Mouse (Mus musculus) heart, embryonic 14.5 days (tissue): ENCODE measurements around the gene Zfp579. TPM values are rescaled to one million over a fixed set of nuclear protein-coding genes. Genes with fewer than 3 reads are reported as not detected.

Experiments
- ATAC-seq: fragments of 200-750 bp; cut with Nextera tagmentation; 2 replicates; pipeline ENCODE4 v1.8.0; 2017; ENCODE audit warnings: low read depth, moderate TSS enrichment; ENCODE audit not compliant: insufficient number of reproducible peaks, insufficient read depth, low FRiP score
- H3K27ac ChIP-seq, 2 experiments: fragments of 200-500 bp in 1 of 2; fragments of 300-500 bp in 1 of 2; sonication (generic) in 1 of 2; replicated peaks in 1 of 2; 2 replicates each; pipeline ENCODE4 v1.5.1; 2012 to 2014; ENCODE audit warnings: low read depth in 2 of 2, low read length in 2 of 2, control low read depth in 1 of 2, mild to moderate bottlenecking in 1 of 2, mixed read lengths in 1 of 2; ENCODE audit not compliant: control insufficient read depth in 1 of 2, insufficient read depth in 1 of 2
- H3K27me3 ChIP-seq: fragments of 300-500 bp; sonication (generic); 2 replicates; pipeline ENCODE4 v1.6.1; 2014; ENCODE audit warnings: mild to moderate bottlenecking, low read length, control low read depth; ENCODE audit not compliant: control insufficient read depth, insufficient read depth
- H3K36me3 ChIP-seq: fragments of 300-500 bp; sonication (generic); 2 replicates; pipeline ENCODE4 v1.6.1; 2014; ENCODE audit warnings: mild to moderate bottlenecking, control low read depth, low read length, mixed read lengths; ENCODE audit not compliant: control insufficient read depth, insufficient read depth
- H3K4me1 ChIP-seq, 2 experiments: fragments of 200-500 bp in 1 of 2; fragments of 300-500 bp in 1 of 2; sonication (generic) in 1 of 2; 2 replicates each; pipeline ENCODE4 v1.6.1; 2012 to 2014; ENCODE audit warnings: low read length in 2 of 2, control low read depth in 1 of 2, mixed read lengths in 1 of 2; ENCODE audit not compliant: control insufficient read depth in 2 of 2, insufficient read depth in 2 of 2
- H3K4me2 ChIP-seq: fragments of 300-500 bp; sonication (generic); 2 replicates; pipeline ENCODE4 v1.6.1; 2014; ENCODE audit warnings: mild to moderate bottlenecking, low read length
- H3K4me3 ChIP-seq, 2 experiments: fragments of 200-500 bp in 1 of 2; fragments of 300-500 bp in 1 of 2; sonication (generic) in 1 of 2; 2 replicates each; pipeline ENCODE4 v1.5.1; 2012 to 2014; ENCODE audit warnings: low read length in 2 of 2, mild to moderate bottlenecking in 2 of 2, control low read depth in 1 of 2, low read depth in 1 of 2, moderate library complexity in 1 of 2; ENCODE audit not compliant: control insufficient read depth in 1 of 2, insufficient read depth in 1 of 2
- H3K9ac ChIP-seq: fragments of 300-500 bp; sonication (generic); 2 replicates; pipeline ENCODE4 v1.6.1; 2014; ENCODE audit warnings: mild to moderate bottlenecking, low read length
- H3K9me3 ChIP-seq: fragments of 300-500 bp; sonication (generic); 2 replicates; pipeline ENCODE4 v1.6.1; 2016; ENCODE audit warnings: low read length, control low read depth; ENCODE audit not compliant: control insufficient read depth
- WGBS: fragments of 180-500 bp; shearing (Covaris S2); extraction: QIAGEN DNeasy Blood & Tissue Kit; methylation state at CpG from one replicate; pipeline ENCODE4 v1.1.7; 2014; 5-methylcytosine and 5-hydroxymethylcytosine counted together
- polyA plus RNA-seq: library from polyadenylated mRNA; unstranded; fragments of >200 nt; fragmentation: Nextera tagmentation; extraction: Ambion mirVana; gene quantifications from 2 replicates; pipeline ENCODE4 v1.2.1, GENCODE M21; 2014

The Zfp579 gene
- polyA plus RNA-seq, 1 experiment from 2014 or later = 33.5 TPM

DNA sequence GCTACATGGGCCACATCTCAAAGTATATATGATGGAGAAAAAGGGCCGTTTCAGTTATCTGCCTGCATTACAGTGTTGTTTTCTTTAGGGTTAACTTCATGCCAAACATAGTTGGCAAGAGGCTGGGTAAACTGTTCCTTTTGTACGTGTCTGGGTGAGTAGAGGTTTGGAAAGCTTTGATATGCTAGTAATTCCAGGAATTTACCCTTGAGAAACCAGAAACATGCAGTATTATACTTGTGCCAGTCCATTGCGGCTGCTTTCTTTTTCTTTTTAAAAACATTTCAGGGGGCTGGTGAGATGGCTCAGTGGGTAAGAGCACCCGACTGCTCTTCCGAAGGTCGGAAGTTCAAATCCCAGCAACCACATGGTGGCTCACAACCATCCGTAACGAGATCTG lies 976 bp upstream of the Zfp579 start:
- Histone ChIP-seq H3K4me1 (peaks cover 10 to 25% of the 10 kb centered on the region in 2 experiments; a peak in 3 of 4 replicates), H3K27me3 (peaks cover 23% of the 10 kb centered on the region), H3K36me3 (peaks cover 22% of the 10 kb centered on the region), H3K9ac (peak overlapping the region; percentile 92; the same call in 1 of the 2 replicates), H3K27ac (peak overlapping the region in 1 of 2 experiments; percentile 55; a peak in 1 of 4 replicates), H3K4me2 (peak overlapping the region; percentile 90), H3K9me3 (no peaks in the 10 kb centered on the region), H3K4me3 (peak overlapping the region in 1 of 2 experiments; percentile 79; a peak in 1 of 4 replicates)
- WGBS = 37% methylated on average over 7 of the region's 8 CpGs
- no peak for ATAC-seq

DNA sequence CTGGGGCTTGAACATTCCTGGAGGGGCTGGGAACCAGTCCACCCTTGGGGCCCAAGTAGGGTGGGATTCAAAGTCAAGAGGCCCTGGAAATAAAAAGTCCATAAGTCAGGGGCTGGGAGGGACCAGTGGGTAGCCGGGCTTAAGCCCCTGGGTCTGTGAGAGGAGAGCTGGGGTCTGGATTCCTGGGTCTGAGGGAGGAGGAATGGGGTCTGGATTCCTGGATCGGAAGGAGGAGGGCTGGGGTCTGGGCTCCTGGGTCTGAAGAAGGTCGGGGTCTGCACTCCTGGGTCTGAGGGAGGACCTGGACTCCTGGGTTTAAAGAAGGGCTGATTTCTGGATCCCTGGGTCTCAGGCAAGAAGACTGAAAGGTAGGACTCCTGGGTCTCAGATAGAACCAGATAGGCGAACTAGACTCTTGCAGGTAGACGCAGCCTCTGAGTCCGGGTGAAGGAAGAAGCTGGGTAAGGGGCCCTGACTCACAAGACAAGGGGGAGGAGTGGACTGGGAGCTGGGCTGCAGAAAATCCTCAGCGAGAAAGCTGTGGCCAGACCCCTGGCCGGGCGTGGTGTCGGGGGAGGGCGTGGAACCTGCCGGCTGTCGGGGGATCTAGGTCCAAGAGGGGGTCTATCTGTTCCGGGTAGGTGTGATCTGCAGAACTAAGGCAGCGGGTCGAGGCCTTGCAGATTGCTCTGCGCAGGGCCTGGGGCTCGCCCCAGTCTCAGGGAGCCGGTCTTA lies 523 bp downstream of the Zfp579 start:
- H3K9ac ChIP-seq = peak overlapping the region; percentile 92
- peaks cover 28% of the 10 kb centered on the region for H3K36me3 ChIP-seq
- H3K4me1 ChIP-seq = peaks cover 10 to 25% of the 10 kb centered on the region in 2 experiments; a peak in 3 of 4 replicates
- H3K27ac ChIP-seq = peak overlapping the region; percentile 42 to 55; a peak in 3 of 4 replicates
- ATAC-seq = peak; percentile 7; the same call in 1 of the 2 replicates
- peak overlapping the region; percentile 90 for H3K4me2 ChIP-seq
- peaks cover 23% of the 10 kb centered on the region for H3K27me3 ChIP-seq
- WGBS = 7% methylated on average over 19 of the region's 19 CpGs
- H3K4me3 ChIP-seq = peak overlapping the region; percentile 79 to 85
- no peaks in the 10 kb centered on the region for H3K9me3 ChIP-seq

DNA sequence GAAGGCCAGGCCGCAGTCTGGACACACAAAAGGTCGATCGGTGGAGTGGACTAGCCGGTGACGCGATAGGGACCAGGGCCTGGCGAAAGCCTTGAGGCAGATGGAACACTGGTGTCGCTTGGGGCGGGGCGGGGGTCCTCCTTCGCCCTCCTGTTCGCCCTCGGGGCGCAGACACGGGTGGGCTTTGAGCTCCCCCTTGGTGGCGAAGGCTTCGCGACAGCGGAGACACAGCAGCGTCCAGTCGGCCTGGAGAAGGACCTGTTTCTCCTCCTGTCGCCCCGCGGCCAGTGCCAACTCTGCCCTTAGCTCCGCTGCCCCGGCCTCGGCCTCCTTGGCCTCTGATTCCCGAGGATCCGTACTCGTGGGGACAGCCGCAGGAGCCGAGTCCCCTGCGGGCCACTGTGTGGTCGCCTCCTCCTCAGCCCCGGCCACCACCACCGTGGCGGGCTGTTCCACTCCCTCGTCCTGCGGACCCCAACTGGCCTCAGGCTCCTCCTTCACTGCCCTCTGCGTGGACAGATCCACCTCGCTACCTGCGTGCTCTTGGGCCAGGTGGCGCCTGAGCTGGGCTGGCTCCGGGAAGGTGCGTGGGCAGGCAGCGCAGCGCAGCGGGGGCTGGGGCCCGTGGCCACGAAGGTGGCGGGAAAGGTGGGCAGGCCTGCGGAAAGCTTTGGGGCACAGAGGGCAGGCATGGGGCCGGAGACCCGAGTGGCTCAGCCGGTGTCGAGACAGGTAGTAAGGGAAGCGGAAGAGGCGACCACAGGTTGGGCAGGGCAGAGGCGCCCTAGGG lies 1.8 kb downstream of the Zfp579 start:
- H3K9ac ChIP-seq = 0 out of 2 replicates have a peak overlapping the region, but pooled peaks have one; percentile 30
- H3K27me3 ChIP-seq = peaks cover 23% of the 10 kb centered on the region
- ATAC-seq = no peak
- H3K9me3 ChIP-seq = no peaks in the 10 kb centered on the region
- H3K36me3 ChIP-seq = peaks cover 28% of the 10 kb centered on the region
- 37% methylated on average over 54 of the region's 59 CpGs for WGBS
- peak overlapping the region; percentile 90 for H3K4me2 ChIP-seq
- no peak overlapping the region for H3K27ac ChIP-seq
- H3K4me3 ChIP-seq = peak overlapping the region; percentile 6 to 79; a peak in 1 of 4 replicates
- H3K4me1 ChIP-seq = peaks cover 10 to 25% of the 10 kb centered on the region in 2 experiments; a peak in 3 of 4 replicates

DNA sequence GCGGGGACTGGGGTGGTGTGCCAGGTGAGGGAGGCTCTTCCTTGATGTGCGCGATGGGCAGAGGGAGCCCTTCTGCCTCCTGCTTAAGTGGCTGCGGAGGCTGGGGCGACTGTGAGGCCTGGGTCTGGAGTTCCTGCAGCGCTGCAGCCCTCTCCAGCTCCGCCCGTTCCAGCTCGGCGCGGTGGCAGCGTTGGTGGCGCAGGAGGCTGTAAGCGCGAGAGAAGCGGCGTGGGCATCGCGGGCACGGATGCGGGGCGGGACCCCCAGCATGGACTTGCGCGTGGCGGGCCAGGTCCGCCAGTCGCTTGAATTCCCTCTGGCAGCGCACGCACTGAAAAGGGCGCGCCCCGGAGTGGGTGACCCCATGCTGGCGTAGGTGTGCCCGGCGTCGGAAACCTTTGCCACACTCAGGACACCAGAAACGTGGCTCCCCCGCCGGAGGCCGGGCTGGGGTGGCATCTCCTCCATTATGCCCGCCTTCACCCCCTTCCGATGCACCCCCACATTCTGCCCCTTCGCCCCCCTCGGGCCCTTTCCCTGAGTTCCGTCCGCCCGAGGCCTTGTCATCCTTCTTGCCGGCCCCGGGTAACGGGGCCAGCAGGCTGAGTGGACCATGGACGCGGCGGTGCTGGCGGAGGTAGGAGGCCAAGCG lies 2.5 kb downstream of the Zfp579 start:
- WGBS = 40% methylated on average over 47 of the region's 55 CpGs
- Histone ChIP-seq H3K4me2 (peak overlapping the region; percentile 90), H3K4me3 (peak overlapping the region; percentile 6 to 79; a peak in 1 of 4 replicates), H3K27ac (no peak overlapping the region), H3K36me3 (peaks cover 28% of the 10 kb centered on the region), H3K9ac (0 out of 2 replicates have a peak overlapping the region, but pooled peaks have one; percentile 30), H3K9me3 (no peaks in the 10 kb centered on the region), H3K27me3 (peaks cover 23% of the 10 kb centered on the region), H3K4me1 (peaks cover 10 to 25% of the 10 kb centered on the region in 2 experiments; a peak in 3 of 4 replicates)
- ATAC-seq = no peak

DNA sequence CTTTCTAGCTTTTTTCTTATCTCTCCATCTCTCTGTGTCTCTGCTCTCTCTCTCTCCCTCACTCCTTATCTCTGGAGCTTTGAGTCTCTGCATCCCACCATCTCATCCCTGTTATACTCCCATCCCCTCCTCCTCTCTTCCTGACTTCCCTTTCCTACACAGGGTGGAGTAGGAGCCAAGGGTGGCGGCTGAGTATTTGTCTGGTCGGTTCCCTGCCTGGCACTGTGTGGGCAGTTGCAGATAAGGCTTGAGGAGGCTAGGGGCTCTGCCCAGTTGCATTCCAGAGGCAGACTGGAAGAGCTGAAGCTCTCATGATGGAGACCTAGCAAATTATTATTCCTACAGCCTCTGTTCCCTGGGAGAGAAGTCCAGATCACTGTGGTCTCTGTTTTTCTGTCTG lies 7.7 kb downstream of the Zfp579 start:
- Histone ChIP-seq H3K9ac (no peak overlapping the region), H3K4me2 (no peak overlapping the region), H3K9me3 (no peaks in the 10 kb centered on the region), H3K4me3 (no peak overlapping the region), H3K27ac (no peak overlapping the region), H3K4me1 (no peaks in the 10 kb centered on the region), H3K27me3 (peaks cover 4% of the 10 kb centered on the region), H3K36me3 (peaks cover 19% of the 10 kb centered on the region)
- 30% methylated on average over 2 of the region's 2 CpGs for WGBS
- ATAC-seq = no peak

DNA sequence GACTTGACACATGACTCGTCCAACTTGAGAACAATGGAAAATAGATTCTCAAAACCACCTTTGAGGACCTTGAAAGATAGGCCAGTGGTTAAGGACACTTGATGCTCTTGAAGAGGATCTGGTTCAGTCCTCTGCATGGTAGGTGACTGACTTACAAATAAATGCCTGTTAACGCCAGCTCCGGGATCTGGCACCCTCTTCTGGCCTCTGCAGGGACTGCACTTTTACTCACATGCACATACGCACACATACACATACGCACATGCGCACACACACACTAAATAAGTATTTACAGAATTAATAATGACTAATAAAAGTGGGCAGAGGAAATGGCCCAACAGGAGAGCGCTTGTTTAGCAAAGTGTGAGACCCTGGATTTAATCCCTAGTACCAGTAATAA lies 19.1 kb downstream of the Zfp579 start:
- Histone ChIP-seq H3K36me3 (no peaks in the 10 kb centered on the region), H3K9ac (no peak overlapping the region)
- 86% methylated on average over 7 of the region's 7 CpGs for WGBS

DNA sequence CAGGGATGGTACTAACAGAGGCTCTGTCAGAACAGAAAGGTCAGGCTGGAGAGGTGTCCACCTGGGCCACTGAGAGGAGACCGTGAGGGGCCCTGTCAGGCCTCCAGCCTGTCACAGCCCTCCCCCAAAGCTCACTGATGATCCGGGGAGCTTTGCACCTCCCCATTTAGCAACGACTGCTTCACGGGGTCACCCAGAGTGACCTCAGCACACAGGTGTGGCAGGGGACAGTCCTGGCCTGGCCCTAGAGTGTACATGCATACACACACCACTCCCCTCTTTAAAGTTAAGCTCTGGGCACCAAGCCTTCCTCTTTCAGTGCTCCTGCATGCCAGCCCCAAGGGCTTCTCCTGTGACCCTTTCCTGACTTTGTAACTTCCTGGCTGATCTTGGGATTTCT lies 20.5 kb downstream of the Zfp579 start:
- Histone ChIP-seq H3K9me3 (peaks cover 4% of the 10 kb centered on the region; the same call in 1 of the 2 replicates), H3K36me3 (no peaks in the 10 kb centered on the region), H3K4me2 (no peak overlapping the region), H3K4me1 (peaks cover 12 to 18% of the 10 kb centered on the region in 2 experiments), H3K4me3 (no peak overlapping the region), H3K9ac (no peak overlapping the region), H3K27ac (no peak overlapping the region), H3K27me3 (no peaks in the 10 kb centered on the region)
- 55% methylated on average over 4 of the region's 4 CpGs for WGBS
- no peak for ATAC-seq

More for the DNA sequence above, 19.1 kb downstream of the Zfp579 start:
- Histone ChIP-seq H3K4me2 (no peak overlapping the region), H3K9me3 (peaks cover 4% of the 10 kb centered on the region; the same call in 1 of the 2 replicates), H3K4me3 (no peak overlapping the region), H3K27me3 (no peaks in the 10 kb centered on the region), H3K27ac (no peak overlapping the region), H3K4me1 (peaks cover 11 to 18% of the 10 kb centered on the region in 2 experiments)
- ATAC-seq = no peak
